Mouse (Mus musculus): ENCODE measurements at regions not wholly inside any gene's neighbourhood (a gene's known extent, or its start where the extent isn't known, plus 50 kb on each side); places are given as distances from the start of the nearest gene placed in this dataset.

GRCm38 (mm10) chr19:60408436-60408835 lies 59.7 kb downstream of the Prlhr start:
- no peak for DNase-seq

- DNase-seq: no peak
Observed at GRCm38 (mm10) chr19:60399425-60399824, 68.7 kb downstream of the Prlhr start.

DNA sequence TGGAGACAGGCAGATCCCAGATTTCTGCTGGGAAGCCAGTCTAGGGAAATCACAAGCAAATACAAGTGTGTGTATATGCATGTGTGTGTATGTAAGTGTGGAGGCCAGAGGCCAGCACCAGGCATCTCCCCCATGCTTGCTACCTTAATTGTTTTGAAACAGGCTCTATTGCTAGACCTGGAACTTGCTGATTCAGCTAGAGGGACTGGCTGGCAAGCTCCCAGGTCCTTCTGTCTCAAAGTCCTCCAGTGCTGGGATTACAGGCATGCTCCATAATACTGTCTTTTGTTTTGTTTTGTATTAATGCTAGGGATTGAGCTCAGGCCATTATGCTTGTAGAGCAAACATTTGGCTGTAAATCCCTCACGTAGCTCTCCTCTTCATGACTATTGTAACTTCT lies 70.4 kb downstream of the Prlhr start:
- DNase-seq: no peak

GRCm38 (mm10) chr19:60396604-60397003 lies 71.5 kb downstream of the Prlhr start:
- no peak for DNase-seq

- no peak for DNase-seq
Observed at GRCm38 (mm10) chr19:60386563-60387241, 81.4 kb downstream of the Prlhr start.

GRCm38 (mm10) chr19:60384721-60385120 lies 83.4 kb downstream of the Prlhr start:
- no peak for DNase-seq

DNA sequence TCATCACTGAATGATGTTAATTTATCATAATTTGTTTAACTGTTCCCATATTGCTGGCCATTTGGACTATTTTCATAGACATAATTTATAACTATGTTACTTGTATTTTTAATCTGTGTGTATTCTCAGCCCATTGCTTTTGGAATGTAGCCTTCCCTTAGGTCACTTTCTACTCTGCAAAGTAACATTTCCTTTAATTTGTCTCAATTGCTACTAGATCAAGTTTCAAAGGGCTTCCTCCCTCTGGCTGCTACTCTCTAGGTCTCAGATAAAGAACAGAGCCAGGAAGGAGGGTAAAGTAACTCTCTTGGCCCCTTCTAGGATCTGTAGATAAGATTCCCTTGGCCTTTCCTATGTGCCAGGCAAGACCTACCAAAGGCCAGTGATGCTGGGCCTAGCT lies 85.4 kb downstream of the Prlhr start:
- no peak for DNase-seq

DNA sequence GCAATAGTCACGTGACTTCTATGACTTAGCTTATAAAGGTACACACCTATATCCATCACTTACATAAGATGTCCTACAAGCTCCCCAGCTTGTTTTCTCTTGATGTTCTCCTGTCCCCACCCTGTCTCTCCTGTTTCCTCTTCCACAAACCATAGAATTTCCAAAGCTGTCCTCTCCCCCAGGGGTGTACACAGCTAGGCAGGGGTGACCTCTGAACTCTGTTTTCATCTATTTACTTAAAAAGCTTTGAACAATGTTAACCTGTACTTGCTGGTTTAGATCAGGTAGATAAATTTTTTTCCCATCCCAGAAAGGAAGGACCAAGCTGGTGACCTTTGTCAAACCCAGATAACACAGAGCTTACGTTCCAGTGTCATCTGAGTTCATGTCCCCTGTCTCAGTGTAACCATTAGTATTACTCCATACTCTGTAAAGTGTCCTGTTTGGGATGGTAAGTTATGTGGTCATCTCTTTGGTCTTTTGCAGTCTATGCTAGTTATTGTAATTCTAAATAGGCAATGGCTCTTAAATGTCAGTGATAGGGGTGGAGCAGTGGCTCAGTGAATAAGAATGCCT lies 89.0 kb downstream of the Prlhr start:
- no peak for DNase-seq

DNA sequence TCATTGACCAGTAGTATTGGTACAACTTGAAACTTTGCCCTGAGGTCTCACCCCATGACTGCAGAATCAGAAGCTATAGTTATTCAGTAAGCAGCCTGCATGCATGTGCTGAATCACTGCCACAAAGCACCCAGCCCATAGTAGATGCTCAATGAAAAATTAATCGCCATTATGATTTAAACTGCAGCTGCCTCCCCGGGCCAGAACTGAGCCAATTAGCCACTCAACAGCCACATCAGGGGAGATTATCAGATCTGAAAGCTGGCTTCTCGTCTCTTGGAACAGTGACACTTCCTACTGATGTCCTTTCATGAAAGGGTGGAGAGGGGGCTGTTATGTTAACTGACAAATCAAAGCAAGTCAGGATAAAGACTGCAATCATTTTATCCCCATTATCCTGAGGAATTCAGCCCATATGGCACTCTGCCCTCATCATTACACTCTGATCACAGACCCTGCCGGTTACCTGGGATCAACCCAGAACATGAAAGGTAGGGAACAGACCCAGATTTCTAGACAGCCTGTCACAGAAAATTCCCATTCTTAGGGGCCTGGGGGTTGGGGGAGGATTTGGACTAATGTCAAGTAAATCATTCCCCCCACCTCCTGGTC lies 104.0 kb downstream of the Prlhr start:
- no peak for DNase-seq

DNA sequence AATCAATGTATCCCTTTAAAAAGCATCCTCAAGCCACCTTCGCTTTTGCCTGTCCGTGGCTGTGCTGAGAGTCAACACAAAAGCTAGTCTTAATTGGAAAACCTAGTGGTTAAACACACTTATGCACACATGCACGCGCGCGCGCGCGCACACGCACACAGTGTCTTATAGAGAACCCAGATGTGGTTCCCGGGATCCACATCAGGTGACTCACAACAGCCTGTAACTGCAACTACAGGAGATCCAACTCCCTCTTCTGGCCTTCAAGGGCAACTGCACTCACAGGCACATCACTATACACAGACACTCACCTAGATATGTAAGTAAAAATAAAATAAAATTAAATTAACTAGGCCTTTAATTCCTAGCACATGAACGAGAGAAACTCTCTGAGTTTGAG lies 118.4 kb upstream of the Fam204a start:
- no peak for DNase-seq

- peak; percentile 24 for DNase-seq
Observed at GRCm38 (mm10) chr19:60341485-60341884, 115.0 kb upstream of the Fam204a start.

- no peak for DNase-seq
Observed at GRCm38 (mm10) chr19:60340234-60340633, 113.7 kb upstream of the Fam204a start.

DNA sequence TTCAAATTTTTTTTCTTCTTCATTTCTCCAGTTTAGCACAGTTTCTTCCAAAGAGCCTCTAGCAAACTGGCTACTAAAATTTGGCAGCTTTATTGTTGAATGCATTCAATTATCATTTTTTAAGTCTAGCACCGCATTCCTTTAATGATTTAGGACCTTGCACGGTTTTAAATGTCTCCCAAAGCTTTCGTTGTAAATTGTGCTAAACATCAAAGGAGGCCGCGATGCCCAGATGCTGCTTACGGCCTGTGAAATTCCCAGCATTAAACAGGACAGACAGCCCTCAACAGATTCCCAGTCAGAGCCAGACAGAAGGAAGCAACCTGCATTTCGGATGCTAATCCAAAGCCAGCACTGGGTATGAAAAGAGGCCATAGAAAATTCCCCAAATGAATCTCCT lies 108.0 kb upstream of the Fam204a start:
- DNase-seq: no peak

DNA sequence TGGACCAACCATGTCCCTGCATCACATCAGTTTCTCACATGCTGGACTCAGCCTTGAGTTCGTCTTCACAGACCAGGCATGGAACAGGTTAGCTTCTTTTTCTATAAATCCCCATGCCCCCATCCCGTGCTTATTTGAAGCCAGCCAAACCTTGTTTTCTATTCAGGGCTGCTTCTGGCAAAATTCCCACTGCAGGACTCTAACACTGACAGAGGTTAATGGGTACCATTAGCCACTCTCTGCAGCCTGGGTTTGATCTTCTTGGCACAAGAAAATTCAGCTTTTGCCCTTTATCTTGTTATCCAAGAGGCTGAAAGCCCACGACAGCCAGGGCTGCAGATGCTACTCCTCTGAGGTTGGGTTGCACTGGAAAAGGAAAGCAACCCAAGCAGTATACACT lies 101.8 kb upstream of the Fam204a start:
- DNase-seq: no peak

DNA sequence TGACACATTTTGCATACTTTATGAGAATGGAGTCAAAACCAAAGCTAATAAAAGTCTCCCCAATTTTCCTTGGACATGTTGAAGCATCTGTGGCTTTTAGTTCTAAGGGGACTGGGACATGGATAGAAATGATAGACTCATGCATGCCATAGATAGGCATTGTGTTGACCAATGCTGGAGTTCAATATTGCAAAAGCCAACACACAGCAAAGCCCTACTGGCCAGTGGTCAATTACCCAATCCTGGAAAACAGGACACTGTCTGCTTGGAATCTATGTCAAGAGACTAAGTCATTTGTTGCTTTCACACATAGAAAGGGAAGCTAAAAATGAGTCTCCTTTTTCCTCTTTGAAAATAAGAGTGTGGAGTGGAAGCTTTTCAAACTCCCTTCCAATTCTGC lies 99.1 kb upstream of the Fam204a start:
- no peak for DNase-seq

DNA sequence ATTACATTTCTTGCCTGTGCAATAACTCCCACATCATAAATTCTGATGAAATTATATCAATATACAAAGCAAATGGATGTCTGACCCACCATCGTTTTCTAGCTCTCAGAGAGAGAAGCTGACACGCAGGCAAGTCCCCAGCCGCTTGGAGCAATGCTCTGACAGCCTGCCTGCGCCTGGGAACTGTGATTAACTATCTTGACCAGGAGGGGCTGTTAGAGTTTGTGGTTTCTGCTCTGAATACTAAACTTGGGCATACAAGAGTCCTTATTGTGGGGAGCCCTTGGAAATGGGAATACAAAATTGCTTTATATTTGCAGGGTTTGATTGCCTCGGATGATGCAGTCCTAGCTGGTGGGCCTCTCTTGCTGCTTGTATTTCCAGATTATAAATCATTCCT lies 98.6 kb upstream of the Fam204a start:
- DNase-seq: no peak

DNA sequence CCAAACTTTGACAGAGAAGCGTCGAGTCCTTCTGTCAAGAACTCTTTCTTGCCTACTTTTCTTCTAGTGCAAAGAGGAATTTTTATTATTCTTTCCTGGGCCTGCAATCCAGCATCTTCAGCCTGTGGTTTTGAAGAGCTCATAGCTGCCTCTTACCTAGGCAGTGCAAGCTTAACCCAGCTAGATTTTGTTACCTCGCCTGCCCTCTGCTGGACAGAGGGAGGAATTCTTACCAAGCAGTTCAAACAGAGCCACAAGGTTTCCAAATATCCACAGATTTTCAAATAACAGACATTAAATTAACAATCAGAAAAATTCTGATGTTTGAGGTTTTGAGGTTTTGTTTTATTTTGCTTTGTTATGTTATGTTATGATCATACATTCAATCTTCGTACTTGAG lies 84.1 kb upstream of the Fam204a start:
- DNase-seq: peak; percentile 53

- DNase-seq: no peak
Observed at GRCm38 (mm10) chr19:60302371-60302770, 75.9 kb upstream of the Fam204a start.

DNA sequence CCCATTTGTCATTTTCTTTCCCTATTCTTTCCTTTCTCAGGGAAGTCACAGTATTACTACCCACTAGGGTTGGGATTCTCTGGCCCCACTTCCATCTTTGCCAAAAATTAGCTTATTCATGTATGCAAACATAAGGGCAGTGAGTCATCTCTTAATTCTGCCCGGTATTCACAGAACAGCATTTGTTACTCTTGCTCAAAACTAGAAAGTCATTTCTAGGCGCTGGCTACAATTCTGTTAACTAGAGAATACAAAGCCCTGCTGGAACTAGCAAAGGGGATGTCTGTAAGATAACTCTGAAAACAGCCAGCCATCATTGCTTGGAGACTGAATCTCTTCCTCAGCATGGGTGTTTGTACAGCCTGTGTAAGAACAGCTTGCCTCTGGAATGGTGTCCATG lies 74.4 kb upstream of the Fam204a start:
- no peak for DNase-seq

GRCm38 (mm10) chr19:60290244-60290643 lies 63.7 kb upstream of the Fam204a start:
- no peak for DNase-seq

- no peak for DNase-seq
Observed at GRCm38 (mm10) chr19:60286810-60287396, 60.4 kb upstream of the Fam204a start.

GRCm38 (mm10) chr19:60284901-60285300 lies 58.4 kb upstream of the Fam204a start:
- DNase-seq: no peak

All from cerebellum, adult 8-10 months (tissue).